Comparison of ENCODE assay signal across 14 mouse cellular contexts in genomic region chr4:142545871-142546270, GRCm38 (mm10).
DNase-seq lines count a peak whose midpoint lies in the region.
"Had no signal": no experiment of that assay in that cellular context is flagged by ENCODE, and none has a peak within 500 bp of the region (broad histone marks: within the 10 kb centered on the region; RNA-seq: fewer than 3 reads in every experiment).

No protein-coding gene starts in this region.

- DNase-seq in A20 (ENCODE audit: low read depth, low spot score), result peak; percentile 90
- DNase-seq in thymus, postnatal 4 days, result no peak
- DNase-seq: adrenal gland, adult 2 months; adrenal gland, adult 8-10 months; adrenal gland, postnatal 10 days; adrenal gland, postnatal 14 days; adrenal gland, postnatal 25 days; adrenal gland, postnatal 36 days; B cell, adult 2 months; cerebellum, adult 11 months; cerebellum, adult 11-12 months; cerebellum, adult 18-20 months; cerebellum, adult 2 months; cerebellum, adult 8-10 months had no signal
